Mouse (Mus musculus) embryonic fibroblast, embryonic 13.5 days (primary cell): ENCODE measurements around the gene Tspan14. TPM values are rescaled to one million over a fixed set of nuclear protein-coding genes. Genes with fewer than 3 reads are reported as not detected.

ENCODE experiments used
- H3K27ac ChIP-seq: 2 replicates; pipeline ENCODE4 v1.5.1; 2012; ENCODE audit warnings: low read length, control low read depth, inconsistent platforms; ENCODE audit not compliant: insufficient read depth
- H3K4me1 ChIP-seq: 2 replicates; pipeline ENCODE4 v1.6.1; 2011; ENCODE audit warnings: low read length; ENCODE audit not compliant: control insufficient read depth, insufficient read depth
- H3K4me3 ChIP-seq: 2 replicates; pipeline ENCODE4 v1.5.1; 2011; ENCODE audit warnings: mild to moderate bottlenecking, control low read depth, low read length; ENCODE audit not compliant: insufficient read depth
- CTCF ChIP-seq: IDR thresholded peaks from 2 replicates; pipeline ENCODE4 v1.5.1; 2011; ENCODE audit warnings: mild to moderate bottlenecking, control low read depth, low read length, moderate library complexity, borderline replicate concordance; ENCODE audit not compliant: insufficient read depth
- POLR2A ChIP-seq: IDR thresholded peaks from 2 replicates; pipeline ENCODE4 v1.6.1; 2011; ENCODE audit warnings: low read depth, mild to moderate bottlenecking, control low read depth, low read length, moderate library complexity
- polyA plus RNA-seq: library from polyadenylated mRNA; stranded (reverse); fragments of >200 nt; gene quantifications from 2 replicates; pipeline ENCODE4 v1.2.4, GENCODE M21; 2011; ENCODE audit warnings: low read depth; ENCODE audit not compliant: missing spikeins, insufficient read length

Tspan14 gene
- polyA plus RNA-seq, 1 experiment, result 22.0 TPM

GRCm38 (mm10) chr14:40979002-40979401 lies 12.4 kb upstream of the Tspan14 start:
- no peak overlapping the region for H3K4me3 ChIP-seq
- H3K4me1 ChIP-seq, result no peaks in the 10 kb centered on the region
- no peak overlapping the region for H3K27ac ChIP-seq
- no peak for TF ChIP-seq POLR2A
- peak; percentile 47; the same call in 1 of the 2 replicates for TF ChIP-seq CTCF

- Histone ChIP-seq H3K4me3 (no peak overlapping the region), H3K27ac (no peak overlapping the region), H3K4me1 (no peaks in the 10 kb centered on the region)
- TF ChIP-seq POLR2A (no peak), CTCF (no peak)
These were observed 8.6 kb upstream of the Tspan14 start for GRCm38 (mm10) chr14:40975127-40975721.

GRCm38 (mm10) chr14:40968051-40968450 lies 1.4 kb upstream of the Tspan14 start:
- TF ChIP-seq POLR2A, result no peak
- H3K4me1 ChIP-seq, result peaks cover 6% of the 10 kb centered on the region; the same call in 1 of the 2 replicates
- no peak overlapping the region for H3K27ac ChIP-seq
- H3K4me3 ChIP-seq, result no peak overlapping the region

- Histone ChIP-seq H3K4me1 (peaks cover 6% of the 10 kb centered on the region; the same call in 1 of the 2 replicates), H3K4me3 (peak overlapping the region; percentile 50), H3K27ac (peak overlapping the region; percentile 48)
- no peak for TF ChIP-seq CTCF
- no peak for TF ChIP-seq POLR2A
These were observed 942 bp upstream of the Tspan14 start for GRCm38 (mm10) chr14:40967598-40967900.

- TF ChIP-seq CTCF (no peak), POLR2A (peak; percentile 78)
- peak overlapping the region; percentile 83 for H3K4me3 ChIP-seq
- H3K4me1 ChIP-seq, result peaks cover 6% of the 10 kb centered on the region; the same call in 1 of the 2 replicates
- H3K27ac ChIP-seq, result peak overlapping the region; percentile 48
These were observed 423 bp upstream of the Tspan14 start for GRCm38 (mm10) chr14:40966862-40967597.

GRCm38 (mm10) chr14:40965507-40966356 lies 875 bp downstream of the Tspan14 start:
- TF ChIP-seq POLR2A (no peak), CTCF (no peak)
- no peak overlapping the region for H3K27ac ChIP-seq
- peaks cover 6% of the 10 kb centered on the region; the same call in 1 of the 2 replicates for H3K4me1 ChIP-seq
- peak overlapping the region; percentile 83 for H3K4me3 ChIP-seq

- Histone ChIP-seq H3K4me1 (peaks cover 9% of the 10 kb centered on the region; the same call in 1 of the 2 replicates), H3K4me3 (no peak overlapping the region), H3K27ac (no peak overlapping the region)
- no peak for TF ChIP-seq POLR2A
- no peak for TF ChIP-seq CTCF
These were observed 1.7 kb downstream of the Tspan14 start for GRCm38 (mm10) chr14:40964881-40965280.

- H3K4me3 ChIP-seq, result no peak overlapping the region
- TF ChIP-seq CTCF (no peak), POLR2A (no peak)
- peaks cover 11% of the 10 kb centered on the region for H3K4me1 ChIP-seq
- no peak overlapping the region for H3K27ac ChIP-seq
These were observed 2.4 kb downstream of the Tspan14 start for GRCm38 (mm10) chr14:40964214-40964610.

GRCm38 (mm10) chr14:40963501-40964213 lies 3.0 kb downstream of the Tspan14 start:
- H3K27ac ChIP-seq, result no peak overlapping the region
- H3K4me3 ChIP-seq, result no peak overlapping the region
- TF ChIP-seq CTCF (no peak), POLR2A (no peak)
- H3K4me1 ChIP-seq, result peaks cover 14% of the 10 kb centered on the region
